ENCODE assay signal across 19 mouse cellular contexts in the genomic region with DNA sequence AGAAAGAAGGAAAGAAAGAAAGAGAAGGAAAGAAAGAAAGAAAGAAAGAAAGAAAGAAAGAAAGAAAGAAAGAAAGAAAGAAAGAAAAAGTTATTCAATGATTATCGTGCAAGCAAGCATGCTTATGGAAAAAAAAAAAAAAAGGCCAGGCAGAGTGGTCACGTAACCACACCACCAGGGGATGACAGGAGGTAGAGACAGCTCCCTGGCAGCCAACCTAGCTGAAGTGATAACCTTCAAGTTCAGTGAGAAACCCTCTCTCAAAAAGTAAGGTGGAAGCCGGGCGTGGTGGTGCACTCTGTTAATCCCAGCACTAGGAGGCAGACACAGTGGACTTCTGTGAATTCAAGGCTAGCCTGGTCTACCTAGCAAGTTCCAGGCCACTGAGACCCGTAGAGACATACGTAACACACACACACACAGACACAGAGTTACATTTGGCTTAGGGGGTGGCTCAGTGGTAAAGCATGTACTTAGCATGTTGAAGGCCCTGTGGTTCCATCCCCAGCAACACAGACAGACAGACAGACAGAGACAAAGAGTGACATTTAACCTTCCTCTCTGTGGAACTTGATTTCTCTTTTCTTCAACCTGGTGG. TPM values are rescaled to one million over a fixed set of nuclear protein-coding genes. Genes with fewer than 3 reads are reported as not detected.
DNase-seq lines count a peak whose midpoint lies in the region; ATAC-seq and TF ChIP-seq lines count a peak whose summit lies in the region.
"Had no signal": no experiment of that assay in that cellular context is flagged by ENCODE, and none has a peak within 500 bp of the region (broad histone marks: within the 10 kb centered on the region; RNA-seq: fewer than 3 reads in every experiment).

No protein-coding gene starts in this region.

- TF ChIP-seq POLR2A in cerebellum, adult 2 months (IDR thresholded peaks at IDR 0.05; ENCODE audit: borderline replicate concordance, insufficient read depth, low read length): no peak

- peak; percentile 7; the same call in 1 of the 2 replicates for ATAC-seq in megakaryocyte progenitor cell, adult 5-6 weeks (replicated peaks; ENCODE audit: poor library complexity)
- ATAC-seq: hindbrain, embryonic 16.5 days had no signal

- 86% methylated on average over 6 of the region's 6 CpGs for WGBS in cerebellum, adult 2 months

- no peak overlapping the region for H3K4me3 ChIP-seq in brown adipose tissue, adult 24 weeks (ENCODE audit: insufficient read depth, low read depth, low read length)
- no peak overlapping the region for H3K4me3 ChIP-seq in cerebellum, adult 2 months (replicated peaks; ENCODE audit: insufficient read depth, low read depth, low read length)
- H3K4me3 ChIP-seq: forebrain, embryonic 10.5 days; limb, embryonic 10.5 days; megakaryocyte, embryonic 14.5 days; neural tube, embryonic 15.5 days had no signal

- TF ChIP-seq CTCF in cerebellum, adult 2 months (IDR thresholded peaks at IDR 0.05; ENCODE audit: borderline replicate concordance, insufficient read depth, low read depth, low read length): no peak

- H3K27ac ChIP-seq in brown adipose tissue, adult 24 weeks (replicated peaks; ENCODE audit: low read depth, low read length): 0 out of 2 replicates have a peak overlapping the region, but pooled peaks have one; percentile 3
- H3K27ac ChIP-seq in cerebellum, adult 2 months (ENCODE audit: insufficient read depth, low read length): no peak overlapping the region
- H3K27ac ChIP-seq: forebrain, embryonic 10.5 days; limb, embryonic 10.5 days; neural tube, embryonic 15.5 days had no signal

- H3K27me3 ChIP-seq in cerebellum, adult 2 months (ENCODE audit: control insufficient read depth, insufficient read depth, low read length): no peaks in the 10 kb centered on the region
- H3K27me3 ChIP-seq: megakaryocyte, embryonic 14.5 days; neural tube, embryonic 15.5 days had no signal

- peak; percentile 58 for DNase-seq in A20 (ENCODE audit: low read depth, low spot score)
- peak; percentile 33 to 37 for DNase-seq in B cell, adult 2 months
- no peak for DNase-seq in retina, embryonic 14.5 days (ENCODE audit: low spot score)
- DNase-seq in gastrocnemius, postnatal 4 days (ENCODE audit: low spot score in 2 of 2): no peak
- DNase-seq in cerebellum, adult 2 months: no peak
- DNase-seq: cerebellum, adult 8-10 months; kidney, adult 18-20 months; lung, embryonic 14.5 days had no signal

- no peaks in the 10 kb centered on the region for H3K4me1 ChIP-seq in brown adipose tissue, adult 24 weeks (ENCODE audit: control insufficient read depth, insufficient read depth, insufficient read length, low read length)
- no peaks in the 10 kb centered on the region for H3K4me1 ChIP-seq in cerebellum, adult 2 months (ENCODE audit: control insufficient read depth, insufficient read depth, low read length)
- H3K4me1 ChIP-seq: neural tube, embryonic 15.5 days had no signal

RNA-seq across cellular contexts. Expression of a gene that starts 10.8 kb away (rescaled TPM):
- polyA plus RNA-seq in brown adipose tissue, adult 24 weeks (2012; ENCODE audit: insufficient read depth, insufficient read length, missing spikeins): 284 and 381 TPM in 2 replicates
- total RNA-seq in megakaryocyte progenitor cell, adult 5-6 weeks (2015): 229 and 271 TPM in 2 replicates
- 335 and 374 TPM in 2 replicates for total RNA-seq in megakaryocyte progenitor cell, adult 5-6 weeks (2017)
- 100 to 1,000 TPM; 234 to 238 TPM for total RNA-seq in gastrocnemius, postnatal 4 days (2021)
- 114 and 115 TPM in 2 replicates for polyA plus RNA-seq in cerebellum, adult 2 months (2012; rRNA removed)

RNA-seq across cellular contexts. Expression of a gene that starts 11.0 kb away (rescaled TPM):
- 78.3 and 102 TPM in 2 replicates for polyA plus RNA-seq in brown adipose tissue, adult 24 weeks (2012; ENCODE audit: insufficient read depth, insufficient read length, missing spikeins)
- total RNA-seq in megakaryocyte progenitor cell, adult 5-6 weeks (2015): 204 and 205 TPM in 2 replicates
- 304 and 317 TPM in 2 replicates for total RNA-seq in megakaryocyte progenitor cell, adult 5-6 weeks (2017)
- 10 to 100 TPM; 71.0 to 82.6 TPM for total RNA-seq in gastrocnemius, postnatal 4 days (2021)
- polyA plus RNA-seq in cerebellum, adult 2 months (2012; rRNA removed): 93.3 and 101 TPM in 2 replicates

RNA-seq across cellular contexts. Expression of a gene that starts 15.5 kb away (rescaled TPM):
- 13.5 and 14.1 TPM in 2 replicates for polyA plus RNA-seq in brown adipose tissue, adult 24 weeks (2012; ENCODE audit: insufficient read depth, insufficient read length, missing spikeins)
- 115 and 121 TPM in 2 replicates for total RNA-seq in megakaryocyte progenitor cell, adult 5-6 weeks (2015)
- 398 and 466 TPM in 2 replicates for total RNA-seq in megakaryocyte progenitor cell, adult 5-6 weeks (2017)
- 1 to 10 TPM; 4.6 to 6.4 TPM for total RNA-seq in gastrocnemius, postnatal 4 days (2021)
- polyA plus RNA-seq in cerebellum, adult 2 months (2012; rRNA removed): 2.2 and 2.4 TPM in 2 replicates

RNA-seq across cellular contexts. Expression of a gene that starts 18.2 kb away (rescaled TPM):
- polyA plus RNA-seq in brown adipose tissue, adult 24 weeks (2012; ENCODE audit: insufficient read depth, insufficient read length, missing spikeins): 301 and 355 TPM in 2 replicates
- 171 and 179 TPM in 2 replicates for total RNA-seq in megakaryocyte progenitor cell, adult 5-6 weeks (2015)
- total RNA-seq in megakaryocyte progenitor cell, adult 5-6 weeks (2017): 99.5 and 133 TPM in 2 replicates
- 100 to 1,000 TPM; 177 to 209 TPM for total RNA-seq in gastrocnemius, postnatal 4 days (2021)
- 320 and 329 TPM in 2 replicates for polyA plus RNA-seq in cerebellum, adult 2 months (2012; rRNA removed)

RNA-seq across cellular contexts. Expression of a gene that starts 32.8 kb away (rescaled TPM):
- polyA plus RNA-seq in brown adipose tissue, adult 24 weeks (2012; ENCODE audit: insufficient read depth, insufficient read length, missing spikeins): not detected in 2 replicates
- not detected in 2 replicates for total RNA-seq in megakaryocyte progenitor cell, adult 5-6 weeks (2015)
- not detected in 2 replicates for total RNA-seq in megakaryocyte progenitor cell, adult 5-6 weeks (2017)
- under 1 TPM in 1 of 2 experiments, not detected in 1; 0.83 TPM for total RNA-seq in gastrocnemius, postnatal 4 days (2021)
- not detected in 2 replicates for polyA plus RNA-seq in cerebellum, adult 2 months (2012; rRNA removed)
- total RNA-seq: adrenal gland, adult 18-20 months had no signal
- polyA plus RNA-seq: embryonic facial prominence, embryonic 14.5 days; forebrain, embryonic 10.5 days; gonadal fat pad, adult 2 months; heart, embryonic 16.5 days; hindbrain, embryonic 16.5 days; limb, embryonic 10.5 days; lung, embryonic 14.5 days; neural tube, embryonic 15.5 days had no signal

Comparison
In these comparisons a context has a peak if more than half of its experiments do, and no peak if none do; other contexts are left out.
1. DNase-seq: peak in A20 (single experiment) and B cell, adult 2 months (2 of 2); none in retina, embryonic 14.5 days (single experiment), gastrocnemius, postnatal 4 days (0 of 2) and cerebellum, adult 2 months (0 of 2).
2. RNA of a gene that starts 15.5 kb away (total RNA-seq): 115 to 466 TPM in megakaryocyte progenitor cell, adult 5-6 weeks; 4.6 to 6.4 TPM in gastrocnemius, postnatal 4 days; every median in the first group is over 10 times any median in the second.